Mouse (Mus musculus) C2C12 (cell line): ENCODE measurements around the gene Tas2r110.

Source experiments
- CEBPB ChIP-seq: IDR thresholded peaks from one replicate; pipeline ENCODE4 v1.6.1; 2011; ENCODE audit warnings: low read depth, mild to moderate bottlenecking, control low read depth, moderate library complexity
- CTCF ChIP-seq: IDR thresholded peaks from one replicate; pipeline ENCODE4 v1.5.1; 2011; ENCODE audit not compliant: control insufficient read depth, insufficient read depth, insufficient read length
- MAX ChIP-seq: IDR thresholded peaks from one replicate; pipeline ENCODE4 v1.6.1; 2011; ENCODE audit warnings: mild to moderate bottlenecking, control low read depth
- MYOG ChIP-seq: IDR thresholded peaks from one replicate; pipeline ENCODE4 v1.6.1; 2011; ENCODE audit not compliant: control insufficient read depth, insufficient read length; ENCODE audit errors: extremely low read depth
- USF1 ChIP-seq: IDR thresholded peaks from one replicate; pipeline ENCODE4 v1.6.1; 2011; ENCODE audit warnings: low read depth, mild to moderate bottlenecking, control low read depth, moderate library complexity

DNA sequence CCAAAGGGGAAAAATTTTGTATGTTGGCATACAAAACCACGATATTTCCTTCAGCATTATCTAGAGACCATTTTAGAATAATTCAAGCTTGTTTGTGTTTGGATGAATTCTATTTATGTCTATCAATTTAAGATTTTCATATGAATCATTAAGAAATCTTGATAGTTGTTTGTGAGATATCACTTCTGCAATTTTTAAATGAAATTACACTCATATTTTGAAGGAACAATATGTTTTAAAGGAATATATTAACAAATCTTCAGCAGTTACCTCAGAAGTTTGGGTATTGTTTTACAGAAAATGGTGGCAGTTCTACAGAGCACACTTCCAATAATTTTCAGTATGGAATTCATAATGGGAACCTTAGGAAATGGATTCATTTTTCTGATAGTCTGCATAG lies 24.9 kb downstream of the Tas2r110 start, which contains the start of gene Tas2r113:
- TF ChIP-seq CTCF (no peak), MAX (no peak), MYOG (no peak), USF1 (no peak), CEBPB (no peak)
